Mouse (Mus musculus) lung, embryonic 14.5 days (tissue): ENCODE data around the gene Avp. TPM values are rescaled to one million over a fixed set of nuclear protein-coding genes. Genes with fewer than 3 reads are reported as not detected.
"Not testable (repeated sequence)": the region's sequence is repeated elsewhere in the genome, so short reads cannot be mapped to it uniquely, and the experiment has no call there.

Source experiments
- ATAC-seq: fragments of 200-750 bp; cut with Nextera tagmentation; 2 replicates; pipeline ENCODE4 v1.8.0; 2017; ENCODE audit warnings: mild to moderate bottlenecking, moderate TSS enrichment, moderate library complexity; ENCODE audit not compliant: insufficient read depth
- DNase-seq: peaks from one replicate; pipeline ENCODE4 v3.0.0-alpha.2; 2015
- H3K27ac ChIP-seq: fragments of 300-500 bp; sonication (generic); 2 replicates; pipeline ENCODE4 v1.5.1; 2014; ENCODE audit warnings: low read depth, mild to moderate bottlenecking, moderate library complexity
- H3K27me3 ChIP-seq: fragments of 300-500 bp; sonication (generic); 2 replicates; pipeline ENCODE4 v1.6.1; 2014; ENCODE audit warnings: low read length, control low read depth; ENCODE audit not compliant: insufficient read depth
- H3K36me3 ChIP-seq: fragments of 300-500 bp; sonication (generic); 2 replicates; pipeline ENCODE4 v1.6.1; 2014; ENCODE audit warnings: control low read depth; ENCODE audit not compliant: insufficient read depth
- H3K4me1 ChIP-seq: fragments of 300-500 bp; sonication (generic); 2 replicates; pipeline ENCODE4 v1.6.1; 2014; ENCODE audit warnings: antibody characterized with exemption, control low read depth; ENCODE audit not compliant: insufficient read depth
- H3K4me2 ChIP-seq: fragments of 300-500 bp; sonication (generic); 2 replicates; pipeline ENCODE4 v1.6.1; 2014; ENCODE audit warnings: mild to moderate bottlenecking
- H3K4me3 ChIP-seq: fragments of 300-500 bp; sonication (generic); 2 replicates; pipeline ENCODE4 v1.5.1; 2014; ENCODE audit warnings: low read depth, low read length
- H3K9ac ChIP-seq: fragments of 300-500 bp; sonication (generic); 2 replicates; pipeline ENCODE4 v1.6.1; 2014
- H3K9me3 ChIP-seq: fragments of 300-500 bp; sonication (generic); 2 replicates; pipeline ENCODE4 v1.6.1; 2016; ENCODE audit warnings: low read depth, low read length, control low read depth
- CTCF ChIP-seq: IDR thresholded peaks from 2 replicates; pipeline ENCODE4 v1.5.1; 2016; ENCODE audit warnings: antibody characterized with exemption, low read depth
- WGBS: fragments of 180-500 bp; shearing (Covaris S2); extraction: QIAGEN DNeasy Blood & Tissue Kit; methylation state at CpG from one replicate; pipeline ENCODE4 v1.1.7; 2014; 5-methylcytosine and 5-hydroxymethylcytosine counted together
- polyA plus RNA-seq: library from polyadenylated mRNA; unstranded; fragments of >200 nt; fragmentation: Nextera tagmentation; extraction: Ambion mirVana; gene quantifications from 2 replicates; pipeline ENCODE4 v1.2.1, GENCODE M21; 2014

Avp gene
- polyA plus RNA-seq, 1 experiment from 2014 or later: not detected

DNA sequence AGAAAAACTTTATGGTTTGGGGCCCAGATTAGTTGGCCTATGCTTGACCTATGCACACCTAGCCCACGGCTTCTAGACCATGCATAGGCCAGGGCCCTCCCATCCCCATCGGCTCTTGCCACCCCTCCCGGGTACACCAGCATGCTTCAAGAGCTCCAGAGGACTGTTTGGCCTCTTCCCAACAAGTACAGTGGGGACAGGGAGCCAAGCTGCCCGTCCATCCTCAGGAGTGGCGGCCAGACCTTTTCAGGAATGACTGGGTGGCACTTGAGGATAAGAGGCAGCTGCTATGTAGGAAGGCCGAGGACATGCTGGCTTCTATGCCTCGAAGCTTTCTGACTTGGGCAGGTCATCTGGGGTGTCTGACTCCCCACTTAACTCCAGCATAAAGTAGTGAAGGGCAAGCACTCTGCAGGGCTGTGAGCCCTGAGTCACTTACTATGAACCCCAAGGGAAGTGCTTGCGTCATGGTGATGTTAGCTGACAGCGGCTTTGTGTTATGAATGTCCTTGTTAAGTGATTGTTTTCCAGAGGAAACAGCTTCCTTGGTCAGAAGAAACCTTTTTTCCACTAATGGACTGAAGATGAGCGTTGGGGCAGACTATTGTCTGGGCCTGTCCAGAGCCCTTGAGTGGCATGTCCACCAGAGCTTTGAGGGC lies 1.7 kb upstream of the Avp start:
- Histone ChIP-seq H3K27ac (no peak overlapping the region), H3K27me3 (peaks cover 41% of the 10 kb centered on the region), H3K4me3 (no peak overlapping the region), H3K9me3 (no peaks in the 10 kb centered on the region), H3K9ac (no peak overlapping the region), H3K4me1 (no peaks in the 10 kb centered on the region), H3K4me2 (no peak overlapping the region), H3K36me3 (no peaks in the 10 kb centered on the region)
- 66% methylated on average over 10 of the region's 10 CpGs for WGBS
- no peak for ATAC-seq
- no peak for TF ChIP-seq CTCF
- DNase-seq: no peak

DNA sequence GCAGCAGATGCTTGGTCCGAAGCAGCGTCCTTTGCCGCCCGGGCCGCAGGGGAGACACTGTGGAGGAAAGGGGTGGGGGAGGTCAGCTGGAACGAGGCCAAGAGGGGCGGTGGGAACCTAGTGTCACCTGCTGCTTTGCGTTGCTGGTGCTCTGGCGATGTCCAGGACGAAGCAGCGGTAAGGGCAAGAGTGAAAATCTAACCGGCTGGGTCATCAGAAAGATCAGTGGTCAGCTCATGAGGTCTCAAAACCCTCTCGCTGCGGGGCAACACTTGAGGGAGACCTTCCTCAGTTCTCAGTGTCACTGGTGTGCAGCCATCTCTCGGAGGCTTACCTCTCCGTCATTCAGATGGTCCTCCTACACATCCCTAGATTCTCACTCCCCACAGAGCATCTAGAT lies 1.2 kb downstream of the Avp start:
- H3K9me3 ChIP-seq: no peaks in the 10 kb centered on the region
- WGBS: 6% methylated on average over 16 of the region's 16 CpGs
- no peak overlapping the region for H3K9ac ChIP-seq
- H3K4me2 ChIP-seq: peak overlapping the region; percentile 56
- TF ChIP-seq CTCF: no peak
- peak overlapping the region; percentile 31 for H3K4me3 ChIP-seq
- no peaks in the 10 kb centered on the region for H3K4me1 ChIP-seq
- H3K27me3 ChIP-seq: peaks cover 70% of the 10 kb centered on the region
- no peak overlapping the region for H3K27ac ChIP-seq
- H3K36me3 ChIP-seq: no peaks in the 10 kb centered on the region
- no peak for ATAC-seq
- DNase-seq: no peak

DNA sequence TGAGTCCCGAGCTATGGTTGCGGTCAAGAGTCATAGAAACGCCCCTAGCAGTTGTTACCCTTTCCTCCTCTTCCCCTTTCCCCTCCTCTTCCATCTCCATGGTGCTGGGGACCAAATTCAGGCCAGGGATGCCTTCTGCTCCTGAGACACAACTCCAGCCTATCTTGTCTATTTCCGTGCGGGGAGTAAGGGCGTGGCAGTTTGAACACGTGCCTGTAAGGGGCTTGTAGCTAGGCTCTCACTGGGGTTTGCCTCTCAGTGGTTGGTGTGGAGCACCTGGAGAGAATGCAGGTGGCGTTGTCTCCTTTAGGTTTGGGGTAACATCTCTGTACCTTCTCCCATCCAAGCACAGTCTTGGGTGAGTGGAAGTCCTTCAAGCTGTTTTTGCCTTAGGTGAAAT lies 2.6 kb downstream of the Avp start:
- 11% methylated on average over 8 of the region's 8 CpGs for WGBS
- no peak for TF ChIP-seq CTCF
- H3K36me3 ChIP-seq: no peaks in the 10 kb centered on the region

DNA sequence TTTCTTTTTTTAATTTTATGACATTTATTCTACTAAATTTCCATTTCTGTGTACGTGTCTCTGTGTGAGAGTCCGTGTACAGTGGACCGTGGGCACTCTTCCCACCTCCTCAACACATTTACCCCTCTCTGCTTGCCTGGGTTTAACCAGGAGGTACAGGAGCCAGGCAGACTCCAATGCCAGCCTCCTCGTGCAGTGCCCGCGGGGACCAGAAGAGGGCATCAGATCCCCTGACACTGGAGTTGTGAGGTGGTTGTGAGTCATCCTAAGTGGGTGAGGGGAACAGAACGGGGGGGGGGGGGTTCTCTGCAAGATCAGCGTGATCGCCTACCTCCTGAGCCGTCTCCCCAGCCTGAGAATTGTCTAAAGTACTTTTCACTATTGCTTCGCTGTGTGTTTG lies 4.2 kb downstream of the Avp start:
- Histone ChIP-seq H3K27ac (no peak overlapping the region), H3K4me2 (no peak overlapping the region), H3K9ac (no peak overlapping the region), H3K27me3 (peaks cover 84% of the 10 kb centered on the region), H3K4me3 (no peak overlapping the region), H3K4me1 (no peaks in the 10 kb centered on the region), H3K9me3 (no peaks in the 10 kb centered on the region), H3K36me3 (no peaks in the 10 kb centered on the region)
- 11% methylated on average over 11 of the region's 11 CpGs for WGBS
- ATAC-seq (no peak), DNase-seq (peak; percentile 74)
- TF ChIP-seq CTCF: peak; percentile 74

More for the DNA sequence above, 2.6 kb downstream of the Avp start:
- H3K4me2 ChIP-seq: no peak overlapping the region
- H3K27me3 ChIP-seq: peaks cover 84% of the 10 kb centered on the region
- H3K4me3 ChIP-seq: no peak overlapping the region
- H3K9me3 ChIP-seq: no peaks in the 10 kb centered on the region
- H3K27ac ChIP-seq: no peak overlapping the region
- H3K4me1 ChIP-seq: no peaks in the 10 kb centered on the region
- no peak overlapping the region for H3K9ac ChIP-seq
- ATAC-seq (no peak), DNase-seq (no peak)

DNA sequence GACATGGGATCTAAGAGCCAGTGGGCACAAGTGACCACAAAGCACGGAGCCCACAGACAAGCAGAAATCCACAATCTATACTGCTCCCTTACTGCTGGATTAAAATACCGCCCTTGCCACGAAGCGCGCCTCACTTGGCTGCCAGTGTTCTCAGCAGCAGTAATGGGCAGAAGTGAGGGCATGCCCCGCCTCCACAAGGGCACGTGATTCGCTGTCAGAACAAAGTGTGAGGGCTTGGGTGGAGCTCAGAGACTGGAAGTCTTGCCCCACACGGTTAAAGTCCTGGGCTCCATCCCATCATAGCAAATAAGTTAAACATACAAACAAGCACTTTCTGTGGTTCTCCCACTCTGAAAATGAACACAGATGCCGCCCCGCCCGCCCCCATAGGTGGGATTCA lies 4.7 kb downstream of the Avp start:
- WGBS: 4% methylated on average over 12 of the region's 12 CpGs
- Histone ChIP-seq H3K4me1 (no peaks in the 10 kb centered on the region), H3K4me2 (0 out of 2 replicates have a peak overlapping the region, but pooled peaks have one; percentile 20), H3K27me3 (peaks cover 79% of the 10 kb centered on the region), H3K27ac (no peak overlapping the region), H3K36me3 (no peaks in the 10 kb centered on the region), H3K4me3 (no peak overlapping the region), H3K9me3 (no peaks in the 10 kb centered on the region), H3K9ac (no peak overlapping the region)
- peak; percentile 52 for DNase-seq
- TF ChIP-seq CTCF: no peak
- ATAC-seq: peak; percentile 45

DNA sequence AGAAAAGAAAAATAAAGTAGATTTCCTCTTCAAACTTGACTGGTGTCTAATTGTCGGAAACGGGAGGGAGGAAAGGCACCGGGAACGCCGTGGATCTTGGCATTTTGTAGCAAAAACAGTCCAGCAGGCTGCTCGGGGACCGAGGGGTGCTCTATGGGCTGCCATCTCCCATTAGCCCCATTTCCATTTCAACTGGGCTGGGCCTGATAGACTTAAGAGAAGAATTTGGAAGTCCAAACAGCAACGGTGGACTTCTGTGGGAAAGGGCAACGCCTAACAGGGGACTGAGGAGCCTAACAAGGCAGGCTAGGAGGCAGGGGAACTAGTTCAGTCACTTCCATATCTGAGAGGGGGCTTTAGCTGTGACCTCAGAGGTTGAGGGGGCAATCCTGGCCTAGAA lies 5.3 kb downstream of the Avp start:
- ATAC-seq (no peak), DNase-seq (no peak)
- TF ChIP-seq CTCF: no peak
- Histone ChIP-seq H3K27me3 (peaks cover 73% of the 10 kb centered on the region), H3K9ac (no peak overlapping the region), H3K9me3 (no peaks in the 10 kb centered on the region), H3K36me3 (no peaks in the 10 kb centered on the region), H3K4me1 (no peaks in the 10 kb centered on the region), H3K4me3 (peak overlapping the region; percentile 25), H3K4me2 (peak overlapping the region; percentile 55), H3K27ac (no peak overlapping the region)
- 5% methylated on average over 9 of the region's 9 CpGs for WGBS

DNA sequence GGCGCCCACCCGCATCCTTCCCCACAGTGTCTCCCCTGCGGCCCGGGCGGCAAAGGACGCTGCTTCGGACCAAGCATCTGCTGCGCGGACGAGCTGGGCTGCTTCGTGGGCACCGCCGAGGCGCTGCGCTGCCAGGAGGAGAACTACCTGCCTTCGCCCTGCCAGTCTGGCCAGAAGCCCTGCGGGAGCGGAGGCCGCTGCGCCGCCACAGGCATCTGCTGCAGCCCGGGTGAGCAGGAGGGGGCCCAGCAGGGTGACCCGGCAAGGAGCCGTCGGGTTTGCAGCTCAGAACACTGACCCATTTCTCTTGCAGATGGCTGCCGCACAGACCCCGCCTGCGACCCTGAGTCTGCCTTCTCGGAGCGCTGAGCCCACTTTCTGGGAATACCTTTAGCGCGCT lies 5.8 kb downstream of the Avp start:
- not testable (repeated sequence) for H3K27ac ChIP-seq, ATAC-seq, H3K4me1 ChIP-seq, DNase-seq, H3K9me3 ChIP-seq, H3K9ac ChIP-seq, H3K36me3 ChIP-seq
- H3K27me3 ChIP-seq: peaks cover 68% of the 10 kb centered on the region
- peak overlapping the region; percentile 55 for H3K4me2 ChIP-seq
- WGBS: 2% methylated on average over 24 of the region's 32 CpGs
- peak overlapping the region; percentile 25 for H3K4me3 ChIP-seq
